Mouse (Mus musculus) forebrain, embryonic 13.5 days (tissue): ENCODE data around the gene Lsp1. TPM values are rescaled to one million over a fixed set of nuclear protein-coding genes. Genes with fewer than 3 reads are reported as not detected.

Source experiments
- ATAC-seq: fragments of 200-750 bp; cut with Nextera tagmentation; 2 replicates; pipeline ENCODE4 v1.8.0; 2017
- H3K27ac ChIP-seq: fragments of 300-500 bp; sonication (generic); 2 replicates; pipeline ENCODE4 v1.5.1; 2015; ENCODE audit warnings: inconsistent platforms, mild to moderate bottlenecking, moderate library complexity
- H3K27me3 ChIP-seq: fragments of 300-500 bp; sonication (generic); 2 replicates; pipeline ENCODE4 v1.6.1; 2015; ENCODE audit warnings: mild to moderate bottlenecking, inconsistent platforms
- H3K36me3 ChIP-seq: fragments of 300-500 bp; sonication (generic); 2 replicates; pipeline ENCODE4 v1.6.1; 2015; ENCODE audit warnings: mild to moderate bottlenecking, inconsistent platforms; ENCODE audit not compliant: poor library complexity, severe bottlenecking
- H3K4me1 ChIP-seq: fragments of 300-500 bp; sonication (generic); 2 replicates; pipeline ENCODE4 v1.6.1; 2015; ENCODE audit warnings: inconsistent platforms
- H3K4me2 ChIP-seq: fragments of 300-500 bp; sonication (generic); 2 replicates; pipeline ENCODE4 v1.6.1; 2015; ENCODE audit warnings: inconsistent platforms, mild to moderate bottlenecking, moderate library complexity
- H3K4me3 ChIP-seq: fragments of 300-500 bp; sonication (generic); 2 replicates; pipeline ENCODE4 v1.5.1; 2015; ENCODE audit warnings: mild to moderate bottlenecking, inconsistent platforms
- H3K9ac ChIP-seq: fragments of 300-500 bp; sonication (generic); 2 replicates; pipeline ENCODE4 v1.6.1; 2015; ENCODE audit warnings: mild to moderate bottlenecking, inconsistent platforms
- H3K9me3 ChIP-seq: fragments of 300-500 bp; sonication (generic); replicated peaks from 2 replicates; pipeline ENCODE4 v1.6.1; 2016; ENCODE audit warnings: inconsistent platforms
- WGBS: fragments of 180-500 bp; shearing (Covaris S2); methylation state at CpG from one replicate; pipeline ENCODE4 v1.1.7; 2015; 5-methylcytosine and 5-hydroxymethylcytosine counted together
- polyA plus RNA-seq: library from polyadenylated mRNA; unstranded; fragments of >200 nt; fragmentation: Nextera tagmentation; extraction: Ambion mirVana; gene quantifications from 2 replicates; pipeline ENCODE4 v1.2.1, GENCODE M21; 2015

The Lsp1 gene
- polyA plus RNA-seq, 1 experiment from 2014 or later: 4.2 TPM

DNA sequence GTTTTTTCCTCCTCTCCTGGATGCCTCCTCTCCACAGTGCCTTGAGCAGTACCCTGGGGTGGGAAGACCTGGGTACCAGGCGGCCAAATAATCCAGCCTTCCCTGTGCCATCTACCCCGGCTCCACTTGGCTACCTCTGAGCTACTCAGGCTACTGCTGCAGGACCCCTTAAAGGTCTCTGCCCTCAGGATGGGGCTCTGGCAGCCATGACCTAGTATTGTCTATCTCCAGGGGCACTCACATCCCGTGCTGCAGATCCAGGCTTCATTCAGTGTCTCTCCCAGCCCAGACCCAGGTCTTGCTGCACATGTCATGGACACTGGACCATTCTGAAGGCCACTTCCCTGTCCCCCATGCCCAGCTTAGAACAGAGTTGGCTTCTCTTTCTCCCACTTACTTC is 19.3 kb downstream of the Lsp1 start:
- 92% methylated on average over 3 of the region's 3 CpGs for WGBS
- Histone ChIP-seq H3K4me2 (no peak overlapping the region), H3K36me3 (no peaks in the 10 kb centered on the region), H3K4me1 (peaks cover 23% of the 10 kb centered on the region), H3K27ac (no peak overlapping the region), H3K4me3 (no peak overlapping the region), H3K27me3 (no peaks in the 10 kb centered on the region), H3K9me3 (no peaks in the 10 kb centered on the region), H3K9ac (no peak overlapping the region)
- no peak for ATAC-seq

GRCm38 (mm10) chr7:142480661-142481060 is 20.1 kb downstream of the Lsp1 start:
- H3K9me3 ChIP-seq: no peaks in the 10 kb centered on the region
- H3K27ac ChIP-seq: no peak overlapping the region
- no peak overlapping the region for H3K4me2 ChIP-seq
- H3K36me3 ChIP-seq: no peaks in the 10 kb centered on the region
- 94% methylated on average over 3 of the region's 3 CpGs for WGBS
- no peak for ATAC-seq
- no peak overlapping the region for H3K4me3 ChIP-seq
- peaks cover 23% of the 10 kb centered on the region for H3K4me1 ChIP-seq
- H3K27me3 ChIP-seq: no peaks in the 10 kb centered on the region
- H3K9ac ChIP-seq: no peak overlapping the region

GRCm38 (mm10) chr7:142481186-142481567 is 20.6 kb downstream of the Lsp1 start:
- ATAC-seq: no peak
- Histone ChIP-seq H3K27me3 (no peaks in the 10 kb centered on the region), H3K27ac (peak overlapping the region; percentile 71), H3K4me1 (peaks cover 23% of the 10 kb centered on the region), H3K4me2 (peak overlapping the region; percentile 63), H3K4me3 (peak overlapping the region; percentile 30; the same call in 1 of the 2 replicates), H3K9me3 (no peaks in the 10 kb centered on the region), H3K9ac (peak overlapping the region; percentile 62), H3K36me3 (no peaks in the 10 kb centered on the region)
- 14% methylated on average over 5 of the region's 5 CpGs for WGBS

- peak; percentile 68 for ATAC-seq
- H3K9me3 ChIP-seq: no peaks in the 10 kb centered on the region
- 3% methylated on average over 18 of the region's 22 CpGs for WGBS
Observed at GRCm38 (mm10) chr7:142481568-142482255, 21.1 kb downstream of the Lsp1 start.

DNA sequence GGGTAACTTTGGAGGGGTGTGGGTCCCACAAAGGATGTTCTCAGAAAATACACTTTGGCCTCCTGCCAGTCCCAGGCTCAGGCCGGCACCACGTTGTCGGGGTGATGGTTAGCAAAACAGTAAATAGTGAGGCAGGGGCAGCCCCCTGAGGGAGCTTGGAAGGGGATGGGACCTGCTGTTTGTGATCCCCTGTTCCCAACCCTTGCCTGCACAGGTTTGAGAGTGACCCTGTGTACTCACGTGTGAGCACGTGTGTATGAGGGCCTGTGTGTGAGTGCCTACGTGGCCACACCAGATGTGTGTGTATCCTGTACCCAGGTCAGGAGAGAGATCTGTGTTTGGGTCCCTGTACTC is 21.6 kb downstream of the Lsp1 start:
- WGBS: 20% methylated on average over 6 of the region's 6 CpGs
- peak; percentile 66 for ATAC-seq

More at GRCm38 (mm10) chr7:142481568-142482255, 21.1 kb downstream of the Lsp1 start:
- Histone ChIP-seq H3K4me1 (peaks cover 25% of the 10 kb centered on the region), H3K27ac (peak overlapping the region; percentile 71), H3K27me3 (no peaks in the 10 kb centered on the region), H3K9ac (peak overlapping the region; percentile 62), H3K4me2 (peak overlapping the region; percentile 63), H3K4me3 (peak overlapping the region; percentile 30), H3K36me3 (no peaks in the 10 kb centered on the region)

GRCm38 (mm10) chr7:142483136-142483535 is 22.5 kb downstream of the Lsp1 start:
- ATAC-seq: no peak
- Histone ChIP-seq H3K9me3 (no peaks in the 10 kb centered on the region), H3K4me3 (no peak overlapping the region), H3K27me3 (no peaks in the 10 kb centered on the region), H3K4me1 (peaks cover 37% of the 10 kb centered on the region), H3K27ac (peak overlapping the region; percentile 71), H3K4me2 (no peak overlapping the region), H3K36me3 (no peaks in the 10 kb centered on the region), H3K9ac (no peak overlapping the region)
- WGBS: 56% methylated on average over 11 of the region's 11 CpGs

More for the DNA sequence above, 21.6 kb downstream of the Lsp1 start:
- Histone ChIP-seq H3K9me3 (no peaks in the 10 kb centered on the region), H3K4me3 (peak overlapping the region; percentile 30; the same call in 1 of the 2 replicates), H3K4me1 (peaks cover 30% of the 10 kb centered on the region), H3K27ac (peak overlapping the region; percentile 71), H3K27me3 (no peaks in the 10 kb centered on the region), H3K9ac (peak overlapping the region; percentile 62; the same call in 1 of the 2 replicates), H3K4me2 (peak overlapping the region; percentile 63), H3K36me3 (no peaks in the 10 kb centered on the region)

DNA sequence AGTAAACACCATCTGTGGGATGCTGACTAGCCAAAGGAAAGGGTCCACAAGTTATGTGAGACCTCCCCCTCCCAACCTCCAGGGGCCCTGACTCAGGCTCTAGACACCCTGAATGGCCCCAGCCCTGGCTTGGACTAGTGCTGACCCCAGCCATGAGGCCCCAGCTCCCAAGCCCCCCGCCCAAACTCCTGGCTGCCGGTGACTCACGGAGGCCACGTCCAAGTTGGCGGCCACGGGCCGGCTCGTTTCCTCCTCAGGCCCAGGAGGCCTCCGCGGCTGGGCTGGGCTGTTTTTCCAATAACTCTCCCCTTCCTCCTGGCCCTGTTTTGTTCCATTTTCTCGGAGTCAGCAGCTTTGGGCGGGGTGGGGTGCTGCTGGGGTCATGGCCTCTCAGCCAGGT is 24.2 kb downstream of the Lsp1 start:
- WGBS: 89% methylated on average over 12 of the region's 12 CpGs
- Histone ChIP-seq H3K4me2 (no peak overlapping the region), H3K36me3 (no peaks in the 10 kb centered on the region), H3K9ac (no peak overlapping the region), H3K27me3 (no peaks in the 10 kb centered on the region), H3K4me3 (no peak overlapping the region), H3K27ac (no peak overlapping the region), H3K9me3 (no peaks in the 10 kb centered on the region), H3K4me1 (peaks cover 37% of the 10 kb centered on the region)
- no peak for ATAC-seq

DNA sequence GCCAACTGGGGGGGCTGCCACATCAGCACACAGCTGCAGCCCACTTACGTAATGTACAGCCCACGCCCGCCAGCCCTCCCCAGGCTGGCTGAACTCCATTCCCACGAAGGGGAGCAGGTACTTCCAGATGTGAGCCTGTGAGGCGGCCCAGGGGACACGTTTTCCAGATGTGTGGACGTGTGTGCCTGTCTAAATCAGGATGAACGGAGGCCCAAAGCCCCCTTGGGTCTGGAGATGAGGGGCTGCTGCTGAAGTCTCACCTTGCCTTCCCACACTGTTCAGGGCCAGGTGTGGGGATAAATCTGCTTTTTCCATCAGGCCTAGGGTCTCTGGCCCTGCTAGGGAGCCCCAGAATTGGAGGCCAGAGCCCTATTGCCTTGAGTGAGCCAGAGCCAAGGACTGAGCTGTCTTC is 26.1 kb downstream of the Lsp1 start:
- H3K9ac ChIP-seq: peak overlapping the region; percentile 8; the same call in 1 of the 2 replicates
- H3K27ac ChIP-seq: peak overlapping the region; percentile 36; the same call in 1 of the 2 replicates
- no peak overlapping the region for H3K4me2 ChIP-seq
- H3K4me3 ChIP-seq: no peak overlapping the region
- H3K36me3 ChIP-seq: no peaks in the 10 kb centered on the region
- peaks cover 31% of the 10 kb centered on the region for H3K4me1 ChIP-seq
- ATAC-seq: no peak
- no peaks in the 10 kb centered on the region for H3K9me3 ChIP-seq
- WGBS: 73% methylated on average over 8 of the region's 8 CpGs
- no peaks in the 10 kb centered on the region for H3K27me3 ChIP-seq

DNA sequence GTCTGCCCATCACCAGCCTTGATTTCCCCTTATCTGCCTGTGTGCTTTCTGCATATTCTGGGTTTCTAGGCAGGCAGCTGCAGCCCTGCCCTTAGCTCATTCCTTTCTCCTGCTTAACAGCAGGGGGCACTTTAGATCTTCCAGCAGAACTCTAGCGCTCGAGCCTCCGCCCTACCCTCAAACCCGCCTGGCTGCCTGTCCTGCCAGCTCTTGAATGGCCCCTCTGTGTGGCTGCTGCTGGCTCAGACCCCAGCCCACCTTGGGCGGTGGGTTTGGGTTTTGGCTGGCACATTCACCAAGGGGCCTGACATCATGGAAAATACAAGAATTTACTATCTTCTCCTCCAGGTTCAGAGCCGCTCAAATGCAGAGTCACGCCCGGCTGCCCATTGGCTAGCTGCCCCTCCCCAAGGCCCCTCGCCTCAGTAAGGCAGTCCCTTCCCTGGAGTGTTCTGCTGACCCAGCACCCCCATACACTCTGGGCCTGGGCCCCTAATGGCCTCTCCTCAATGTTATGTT is 26.8 kb downstream of the Lsp1 start:
- peak overlapping the region; percentile 8; the same call in 1 of the 2 replicates for H3K9ac ChIP-seq
- H3K27ac ChIP-seq: no peak overlapping the region; the same call in 1 of the 2 replicates

DNA sequence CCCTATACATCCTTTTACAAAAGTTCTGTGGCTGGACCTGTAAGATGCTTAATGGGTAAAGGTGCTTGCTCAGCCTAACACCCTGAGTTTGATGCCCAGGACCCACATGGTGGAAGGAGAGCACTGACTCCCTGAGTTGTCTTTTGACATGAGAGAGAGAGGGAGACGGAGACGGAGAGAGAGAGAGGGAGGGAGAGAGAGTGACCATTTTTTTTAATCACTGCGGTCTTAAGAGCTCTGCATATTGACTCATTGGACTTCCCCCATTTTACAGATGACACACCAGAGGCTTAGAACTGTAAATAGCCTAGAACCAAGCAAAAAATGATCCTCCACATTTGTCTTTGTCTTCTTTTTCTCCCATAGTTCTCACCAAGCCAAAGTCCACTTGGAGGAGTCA is 27.4 kb downstream of the Lsp1 start:
- WGBS: 73% methylated on average over 3 of the region's 3 CpGs
- no peaks in the 10 kb centered on the region for H3K36me3 ChIP-seq

More for the DNA sequence above, 26.8 kb downstream of the Lsp1 start:
- no peaks in the 10 kb centered on the region for H3K36me3 ChIP-seq
- no peaks in the 10 kb centered on the region for H3K27me3 ChIP-seq
- WGBS: 10% methylated on average over 9 of the region's 9 CpGs
- no peaks in the 10 kb centered on the region for H3K9me3 ChIP-seq
- H3K4me3 ChIP-seq: no peak overlapping the region
- H3K4me2 ChIP-seq: peak overlapping the region; percentile 15; the same call in 1 of the 2 replicates
- ATAC-seq: peak; percentile 80
- H3K4me1 ChIP-seq: peaks cover 25% of the 10 kb centered on the region

GRCm38 (mm10) chr7:142493535-142493934 is 32.9 kb downstream of the Lsp1 start:
- 79% methylated on average over 8 of the region's 8 CpGs for WGBS
- Histone ChIP-seq H3K9ac (no peak overlapping the region), H3K4me2 (no peak overlapping the region), H3K27me3 (0 out of 2 replicates have a peak, but pooled peaks cover 3% of the 10 kb centered on the region), H3K9me3 (no peaks in the 10 kb centered on the region), H3K36me3 (no peaks in the 10 kb centered on the region), H3K27ac (no peak overlapping the region), H3K4me1 (no peaks in the 10 kb centered on the region), H3K4me3 (no peak overlapping the region)
- no peak for ATAC-seq

More for the DNA sequence above, 27.4 kb downstream of the Lsp1 start:
- no peak for ATAC-seq
- no peak overlapping the region for H3K4me3 ChIP-seq
- no peaks in the 10 kb centered on the region for H3K27me3 ChIP-seq
- no peak overlapping the region for H3K4me2 ChIP-seq
- no peak overlapping the region for H3K9ac ChIP-seq
- H3K4me1 ChIP-seq: peaks cover 18% of the 10 kb centered on the region
- no peak overlapping the region for H3K27ac ChIP-seq
- no peaks in the 10 kb centered on the region for H3K9me3 ChIP-seq

DNA sequence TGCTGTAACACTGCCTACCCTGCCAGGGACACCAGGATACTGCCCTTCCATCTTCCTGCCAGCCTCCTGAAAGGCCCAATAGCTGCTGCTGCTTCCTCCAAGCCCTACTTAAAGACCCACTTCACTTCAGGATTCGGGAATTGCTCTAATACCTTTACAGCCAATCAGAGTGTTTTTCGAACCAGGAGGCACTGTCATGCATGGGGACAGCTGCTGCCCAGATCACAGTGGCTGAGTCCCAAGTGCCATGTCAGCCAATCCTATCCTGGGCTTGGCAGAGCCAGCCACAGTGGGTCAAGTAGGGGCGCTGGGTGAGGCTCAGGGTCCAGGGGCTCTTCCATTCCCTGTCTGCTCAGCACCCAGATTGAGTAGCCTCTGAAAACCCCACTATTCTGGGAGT is 35.5 kb downstream of the Lsp1 start:
- H3K9ac ChIP-seq: no peak overlapping the region
- H3K27me3 ChIP-seq: 0 out of 2 replicates have a peak, but pooled peaks cover 3% of the 10 kb centered on the region
- H3K4me2 ChIP-seq: no peak overlapping the region
- no peaks in the 10 kb centered on the region for H3K36me3 ChIP-seq
- H3K27ac ChIP-seq: no peak overlapping the region
- no peaks in the 10 kb centered on the region for H3K9me3 ChIP-seq
- no peak for ATAC-seq
- H3K4me1 ChIP-seq: no peaks in the 10 kb centered on the region
- 76% methylated on average over 3 of the region's 3 CpGs for WGBS
- no peak overlapping the region for H3K4me3 ChIP-seq
